Comparison of ENCODE assay signal across 10 mouse cellular contexts in genomic region chr5:5261725-5262296, GRCm38 (mm10).
DNase-seq lines count a peak whose midpoint lies in the region; ATAC-seq and TF ChIP-seq lines count a peak whose summit lies in the region.
"Had no signal": no experiment of that assay in that cellular context is flagged by ENCODE, and none has a peak within 500 bp of the region (broad histone marks: within the 10 kb centered on the region; RNA-seq: fewer than 3 reads in every experiment).

No protein-coding gene starts in this region.

- no peak for ATAC-seq in stomach, embryonic 14.5 days (ENCODE audit: insufficient number of reproducible peaks, insufficient read depth, low FRiP score, low read depth)

- no peaks in the 10 kb centered on the region for H3K36me3 ChIP-seq in stomach, embryonic 14.5 days (ENCODE audit: control insufficient read depth, insufficient read depth, low read length)
- H3K36me3 ChIP-seq: limb, embryonic 13.5 days had no signal

- WGBS in stomach, embryonic 14.5 days, result 30% methylated on average over 14 of the region's 14 CpGs

- peak; percentile 8 for DNase-seq in embryo, embryonic 10.5 days (ENCODE audit: low spot score)
- no peak for DNase-seq in embryo, embryonic 9.5 days (ENCODE audit: extremely low spot score)
- DNase-seq in layer of hippocampus, adult 2 months (ENCODE audit: low spot score in 2 of 2), result no peak
- DNase-seq in layer of hippocampus, postnatal 14 days (ENCODE audit: low spot score in 2 of 2), result no peak
- DNase-seq in kidney, postnatal 10 days, result peak; percentile 8
- no peak for DNase-seq in left cerebral cortex, postnatal 25 days (ENCODE audit: low spot score in 2 of 2)
- no peak for DNase-seq in cerebellum, adult 11 months
- DNase-seq: adrenal gland, postnatal 25 days had no signal

- no peaks in the 10 kb centered on the region for H3K9me3 ChIP-seq in stomach, embryonic 14.5 days (ENCODE audit: control insufficient read depth, low read depth, low read length)
- H3K9me3 ChIP-seq: limb, embryonic 13.5 days had no signal

- no peak for TF ChIP-seq CTCF in layer of hippocampus, adult 2 months (conservative IDR thresholded peaks at IDR 0.05)

- no peaks in the 10 kb centered on the region for H3K27me3 ChIP-seq in stomach, embryonic 14.5 days (ENCODE audit: control insufficient read depth, insufficient read depth, low read length)
- H3K27me3 ChIP-seq: limb, embryonic 13.5 days had no signal

- H3K4me2 ChIP-seq in stomach, embryonic 14.5 days (replicated peaks; ENCODE audit: low read depth, low read length), result peak overlapping the region; percentile 12; the same call in 1 of the 2 replicates
- H3K4me2 ChIP-seq: limb, embryonic 13.5 days had no signal

- H3K27ac ChIP-seq in layer of hippocampus, adult 2 months, result peak overlapping the region; percentile 93
- H3K27ac ChIP-seq in stomach, embryonic 14.5 days (ENCODE audit: low read length), result 0 out of 2 replicates have a peak overlapping the region, but pooled peaks have one; percentile 10
- H3K27ac ChIP-seq: limb, embryonic 13.5 days had no signal

- intact Hi-C loops in left cerebral cortex, postnatal 25 days (cut with DNase I), result no loop called here

- H3K9ac ChIP-seq in stomach, embryonic 14.5 days (replicated peaks; ENCODE audit: low read depth, low read length), result no peak overlapping the region
- H3K9ac ChIP-seq: limb, embryonic 13.5 days had no signal

- peaks cover 15% of the 10 kb centered on the region; the same call in 1 of the 2 replicates for H3K4me1 ChIP-seq in stomach, embryonic 14.5 days (ENCODE audit: control insufficient read depth, insufficient read depth, low read length)

- peak overlapping the region; percentile 39 for H3K4me3 ChIP-seq in layer of hippocampus, adult 2 months
- H3K4me3 ChIP-seq in stomach, embryonic 14.5 days (ENCODE audit: low read depth, low read length), result no peak overlapping the region
- H3K4me3 ChIP-seq: limb, embryonic 13.5 days had no signal

Comparison
In these comparisons a context has a peak if more than half of its experiments do, and no peak if none do; other contexts are left out.
1. DNase-seq: peak in embryo, embryonic 10.5 days (single experiment) and kidney, postnatal 10 days (single experiment); none in embryo, embryonic 9.5 days (single experiment), layer of hippocampus, adult 2 months (0 of 2), layer of hippocampus, postnatal 14 days (0 of 2), left cerebral cortex, postnatal 25 days (0 of 2) and cerebellum, adult 11 months (single experiment).